Mouse (Mus musculus): Measurements from ENCODE around the gene Slf2. TPM values are rescaled to one million over a fixed set of nuclear protein-coding genes. Genes with fewer than 3 reads are reported as not detected.

The Slf2 gene
- total RNA-seq, 4 experiments from 2014 or later, result 37.3 to 50.4 (median 42.3) TPM

- DNase-seq (ENCODE audit: low spot score in 2 of 2), result no peak
Measured at GRCm38 (mm10) chr19:44982477-44983115, 51.6 kb downstream of the Slf2 start.

GRCm38 (mm10) chr19:44983366-44983765, 52.4 kb downstream of the Slf2 start:
- no peak for DNase-seq (ENCODE audit: low spot score in 2 of 2)

DNA sequence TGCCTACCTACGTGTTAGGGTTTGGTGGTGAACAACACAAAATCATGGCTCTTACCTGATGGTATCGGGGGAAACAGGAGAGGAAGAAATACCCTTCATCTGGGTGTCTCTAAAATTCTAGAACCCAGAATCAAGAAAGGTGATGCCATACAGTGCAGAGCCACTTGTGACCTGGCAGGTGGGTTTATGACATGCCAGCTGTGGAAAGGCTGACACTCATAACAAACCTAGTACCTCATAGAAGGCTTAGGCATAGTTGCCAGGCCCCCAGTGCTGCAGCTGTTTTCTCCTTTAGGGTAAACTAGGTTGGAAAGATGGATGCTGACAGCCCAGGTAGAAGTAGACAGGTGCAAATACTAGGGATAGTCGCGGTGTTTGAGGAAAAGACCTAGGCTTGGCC, 53.5 kb downstream of the Slf2 start:
- no peak for DNase-seq (ENCODE audit: low spot score in 2 of 2)

- no peak for DNase-seq (ENCODE audit: low spot score in 2 of 2)
Measured at GRCm38 (mm10) chr19:44985159-44985988, 54.4 kb downstream of the Slf2 start.

DNA sequence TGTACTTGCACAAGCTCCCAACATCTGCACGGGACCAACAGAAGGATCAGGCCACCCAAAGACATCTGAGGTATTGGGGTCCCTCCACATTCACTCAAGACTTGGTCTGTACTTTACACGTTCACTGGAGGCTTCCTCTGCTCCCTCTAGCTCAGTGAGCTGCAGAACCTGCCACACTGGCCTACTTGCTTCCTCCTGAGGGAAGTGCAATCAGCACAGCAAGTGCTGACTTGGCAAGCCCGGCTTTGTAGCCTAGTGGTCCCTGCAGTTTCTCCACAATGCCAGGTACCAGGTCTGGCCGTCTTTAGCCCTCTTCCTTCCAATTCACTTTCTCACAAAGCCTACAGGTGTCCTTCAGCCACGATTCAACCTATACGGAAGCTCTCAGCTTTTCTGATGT, 56.1 kb downstream of the Slf2 start:
- DNase-seq (ENCODE audit: low spot score in 2 of 2), result peak in 1 of 2 experiments; percentile 5

DNA sequence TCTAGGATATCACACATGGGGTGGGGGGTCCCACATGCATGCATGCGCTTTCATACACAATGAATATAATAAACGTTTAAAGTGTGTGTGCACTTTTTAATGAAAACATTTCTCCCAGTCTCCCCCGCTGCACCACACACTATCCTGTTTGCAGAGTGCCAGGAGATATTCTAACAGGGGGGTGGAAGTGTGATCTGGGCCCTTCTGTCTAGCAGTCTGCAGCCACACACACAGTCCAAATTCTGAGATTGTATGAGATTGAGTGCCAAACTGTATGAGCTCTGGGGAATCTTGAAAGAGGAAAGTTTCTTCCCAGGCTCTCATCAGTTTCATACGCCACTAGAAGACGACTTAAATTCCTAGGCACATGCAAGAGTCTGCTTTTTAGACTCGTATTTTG, 56.9 kb downstream of the Slf2 start:
- DNase-seq (ENCODE audit: low spot score in 2 of 2), result peak; percentile 56 to 66

GRCm38 (mm10) chr19:44988321-44988720, 57.4 kb downstream of the Slf2 start:
- DNase-seq (ENCODE audit: low spot score in 2 of 2), result no peak

- peak in 1 of 2 experiments; percentile 7 for DNase-seq (ENCODE audit: low spot score in 2 of 2)
Measured at GRCm38 (mm10) chr19:44988831-44989566, 58.0 kb downstream of the Slf2 start, which contains the start of gene Sema4g. Gene Sema4g (plus strand): TSS chr19:44989101.

- peak in 1 of 2 experiments; percentile 6 for DNase-seq (ENCODE audit: low spot score in 2 of 2)
Measured at GRCm38 (mm10) chr19:44989567-44990495, 58.9 kb downstream of the Slf2 start.

- peak in 1 of 2 experiments; percentile 3 for DNase-seq (ENCODE audit: low spot score in 2 of 2)
Measured at GRCm38 (mm10) chr19:44991031-44991430, 60.1 kb downstream of the Slf2 start.

DNA sequence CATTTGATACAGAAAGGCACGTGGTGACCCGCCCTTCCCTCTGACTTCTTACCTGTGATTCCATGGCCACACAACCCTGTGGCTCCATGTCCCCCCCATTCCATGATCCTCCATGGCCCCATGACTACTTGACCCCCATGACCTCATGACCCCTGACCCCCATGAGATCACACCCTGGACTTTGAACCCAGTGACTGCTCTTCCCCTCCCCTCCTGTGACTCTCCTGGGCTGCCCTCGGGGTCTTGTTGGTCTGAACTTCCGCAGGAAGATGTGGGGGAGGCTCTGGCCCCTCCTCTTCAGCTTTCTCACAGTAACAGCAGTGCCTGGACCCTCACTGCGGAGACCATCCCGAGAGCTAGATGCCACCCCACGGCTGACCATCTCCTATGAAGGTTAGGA, 61.3 kb downstream of the Slf2 start:
- peak in 1 of 2 experiments; percentile 11 for DNase-seq (ENCODE audit: low spot score in 2 of 2)

- DNase-seq (ENCODE audit: low spot score in 2 of 2), result peak in 1 of 2 experiments; percentile 6
Measured at GRCm38 (mm10) chr19:44992712-44993111, 61.8 kb downstream of the Slf2 start.

DNA sequence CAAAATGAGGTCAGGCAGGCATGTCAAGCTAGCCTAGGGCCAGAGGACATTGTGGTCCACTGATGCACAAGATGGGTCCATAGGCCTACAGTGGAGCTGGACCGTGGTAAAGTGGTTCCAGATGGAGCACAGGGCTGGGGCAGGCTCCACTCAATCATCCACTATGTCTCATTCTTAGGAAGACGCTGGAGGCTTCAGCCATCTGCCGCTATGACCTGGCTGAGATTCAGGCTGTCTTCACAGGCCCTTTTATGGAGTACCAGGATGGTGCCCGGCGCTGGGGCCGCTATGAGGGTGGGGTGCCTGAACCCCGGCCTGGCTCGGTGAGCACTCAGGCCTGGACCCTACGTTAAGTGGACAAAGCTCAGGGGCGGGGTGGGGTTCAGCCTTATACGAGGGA, 66.8 kb downstream of the Slf2 start:
- no peak for DNase-seq (ENCODE audit: low spot score in 2 of 2)

DNA sequence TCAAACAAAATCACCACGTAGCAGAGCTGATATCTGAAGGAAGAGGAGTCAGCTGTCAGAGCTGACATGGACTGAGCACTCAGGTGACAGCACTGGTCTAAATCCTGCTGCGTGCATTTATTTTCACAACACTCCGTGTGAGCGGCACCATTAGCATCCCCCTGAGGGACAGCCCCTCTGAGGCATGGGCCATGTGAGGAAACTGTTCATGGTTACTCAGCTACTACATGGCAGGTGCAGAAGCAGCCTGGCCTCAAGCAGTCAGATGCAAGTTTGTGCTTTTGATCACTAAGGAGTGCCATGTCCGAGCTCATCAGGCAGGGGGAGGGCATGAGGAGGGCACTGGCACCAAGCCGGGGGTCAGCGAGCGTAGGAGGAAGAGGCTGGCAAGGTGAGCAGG, 68.7 kb downstream of the Slf2 start:
- no peak for DNase-seq (ENCODE audit: low spot score in 2 of 2)

DNA sequence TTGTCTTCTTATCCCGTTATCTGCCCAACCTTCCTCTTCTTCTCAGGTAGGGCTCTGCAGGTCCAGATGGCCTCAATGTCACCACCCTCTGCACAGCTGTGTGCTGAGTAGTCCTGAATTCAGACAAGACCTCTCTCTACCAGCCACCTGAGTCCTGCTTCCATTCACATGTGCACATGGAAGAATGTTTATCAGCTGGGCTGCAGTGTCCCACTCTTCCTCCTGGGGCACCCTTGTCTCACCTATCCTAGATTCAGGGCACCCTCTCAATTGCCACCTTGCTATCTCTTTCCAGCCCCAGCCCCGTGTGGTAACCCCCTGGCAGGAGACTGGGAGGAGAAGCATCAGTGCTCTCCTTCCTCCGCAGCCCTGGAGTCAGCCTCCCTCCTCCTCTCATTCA, 71.3 kb downstream of the Slf2 start:
- no peak for DNase-seq (ENCODE audit: low spot score in 2 of 2)

DNA sequence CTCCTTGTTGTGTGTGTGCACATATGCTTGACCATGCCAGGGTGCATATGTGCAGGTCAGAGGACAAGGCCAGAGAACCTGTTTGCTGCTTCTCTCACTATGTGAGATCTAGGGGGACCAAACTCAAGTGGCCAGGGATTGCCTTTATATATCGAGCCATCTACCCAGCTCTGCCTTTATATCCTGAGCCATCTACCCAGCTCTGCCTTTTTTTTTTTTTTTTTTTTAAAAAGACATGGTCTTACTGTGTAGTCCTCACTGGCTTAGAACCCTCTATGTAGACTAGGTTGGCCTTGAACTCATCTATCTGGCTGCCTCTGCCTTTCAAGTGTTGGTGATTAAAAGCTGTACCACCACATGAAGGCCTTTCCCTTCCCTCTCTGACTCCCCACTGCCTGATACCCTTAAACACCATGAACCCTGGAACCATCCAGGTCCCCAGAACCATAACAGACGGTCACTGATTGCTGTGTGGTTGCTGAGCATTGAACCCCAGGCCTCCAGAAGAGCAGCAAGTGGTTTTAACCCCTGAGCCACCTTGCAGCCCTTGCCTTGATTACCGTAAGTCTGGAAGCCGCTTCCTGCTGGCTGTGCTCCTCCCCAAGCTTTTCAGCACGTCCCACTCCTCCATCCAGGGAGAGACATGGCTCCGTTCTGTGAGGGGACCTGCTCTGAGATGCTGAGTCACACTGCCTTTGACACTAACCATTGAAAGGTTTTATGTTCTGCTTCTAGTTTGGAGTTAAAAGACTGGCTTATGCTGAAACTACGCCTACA, 73.0 kb downstream of the Slf2 start:
- no peak for DNase-seq (ENCODE audit: low spot score in 2 of 2)

DNA sequence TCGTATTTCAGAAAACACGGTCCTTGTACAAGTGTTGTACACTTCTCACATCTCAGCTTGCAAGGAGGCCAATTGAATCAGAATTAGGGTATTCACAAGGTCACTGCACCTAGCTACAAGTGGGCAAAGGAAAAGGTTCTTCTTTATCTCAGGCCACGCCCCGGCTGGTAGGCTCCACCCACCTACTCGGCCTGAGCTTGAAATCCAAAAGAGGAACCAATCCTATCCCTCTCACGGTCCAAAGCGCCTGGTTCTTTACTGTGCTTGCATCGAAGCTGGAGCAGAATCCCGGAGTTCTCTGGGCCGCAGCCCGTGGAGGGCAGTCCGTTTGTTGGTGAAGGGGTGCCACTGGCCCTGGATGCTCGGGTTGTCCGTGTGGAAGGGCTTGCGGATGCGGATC, 74.5 kb downstream of the Slf2 start, which contains the start of gene Twnk:
Gene Twnk (plus strand): TSS at position 220 of the 400 bp plus-strand sequence.
- DNase-seq (ENCODE audit: low spot score in 2 of 2), result no peak

- DNase-seq (ENCODE audit: low spot score in 2 of 2), result peak; percentile 95
Measured at GRCm38 (mm10) chr19:45005957-45006712, 75.2 kb downstream of the Slf2 start, which contains the start of gene Mrpl43. Gene Mrpl43 (minus strand): TSS chr19:45006442.

DNA sequence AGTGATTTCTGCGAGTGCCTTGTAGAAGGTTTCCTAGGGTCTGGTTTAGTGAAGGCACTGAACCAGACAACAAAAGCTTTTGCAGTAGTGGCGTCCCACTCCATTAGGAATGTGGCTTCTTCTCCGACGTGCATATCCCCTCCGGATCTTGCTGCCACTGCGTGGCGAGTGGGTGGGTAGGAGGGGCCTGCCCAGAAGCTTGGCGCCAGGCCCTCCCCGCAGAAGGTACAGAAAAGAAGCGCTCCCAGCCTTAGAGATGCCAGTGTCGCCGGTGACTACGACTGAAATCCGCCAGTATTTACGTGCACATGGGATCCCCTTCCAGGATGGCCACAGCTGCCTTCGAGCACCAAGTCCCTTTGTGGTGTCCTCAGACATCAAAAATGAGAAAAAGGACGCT, 76.1 kb downstream of the Slf2 start:
- DNase-seq (ENCODE audit: low spot score in 2 of 2), result no peak
